Mouse (Mus musculus) cerebellum, adult 2 months (tissue): ENCODE data around the gene Mas1.

Experiments used
- CTCF ChIP-seq: fragments of 200-500 bp; IDR thresholded peaks from 2 replicates; pipeline ENCODE4 v1.5.1; 2011; ENCODE audit warnings: low read depth, mild to moderate bottlenecking, control low read depth, low read length, moderate library complexity, borderline replicate concordance; ENCODE audit not compliant: insufficient read depth
- POLR2A ChIP-seq: fragments of 200-500 bp; IDR thresholded peaks from 2 replicates; pipeline ENCODE4 v1.6.1; 2011; ENCODE audit warnings: low read length, control low read depth, borderline replicate concordance; ENCODE audit not compliant: insufficient read depth

DNA sequence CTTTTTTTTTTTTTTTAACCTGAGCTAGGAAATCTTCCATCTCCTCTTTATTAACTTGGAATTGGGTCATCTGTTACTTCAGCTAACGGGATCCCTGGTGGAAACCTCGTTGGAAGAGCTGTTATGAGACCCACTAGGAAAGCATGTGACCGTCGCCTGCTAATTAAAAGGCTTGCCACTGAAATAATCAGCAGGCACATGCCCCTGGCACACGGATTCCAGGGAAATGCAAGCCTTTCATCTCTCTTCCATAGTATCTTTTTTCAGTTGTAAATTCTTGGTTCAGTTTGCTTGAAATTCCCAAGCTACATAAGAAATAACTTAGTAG, 76.9 kb downstream of the Mas1 start:
- TF ChIP-seq POLR2A (no peak), CTCF (no peak)
